Mouse (Mus musculus): ENCODE data around the gene Tmem127. TPM values are rescaled to one million over a fixed set of nuclear protein-coding genes. Genes with fewer than 3 reads are reported as not detected.
"Not testable (repeated sequence)": the region's sequence is repeated elsewhere in the genome, so short reads cannot be mapped to it uniquely, and the experiment has no call there.

Gene Tmem127
- total RNA-seq, 2 experiments from 2014 or later = 69.4 to 70.0 TPM

- DNase-seq (ENCODE audit: low spot score in 2 of 2) = no peak
Measured at GRCm38 (mm10) chr2:127262480-127262879, 14.8 kb downstream of the Tmem127 start.

- DNase-seq (ENCODE audit: low spot score in 2 of 2) = no peak
Measured at GRCm38 (mm10) chr2:127267854-127268253, 20.1 kb downstream of the Tmem127 start.

- peak; percentile 91 to 92 for DNase-seq (ENCODE audit: low spot score in 2 of 2)
Measured at GRCm38 (mm10) chr2:127269491-127270299, 22.0 kb downstream of the Tmem127 start, which contains the start of gene Stard7. Gene Stard7, plus strand, starts transcription at chr2:127270218.

DNA sequence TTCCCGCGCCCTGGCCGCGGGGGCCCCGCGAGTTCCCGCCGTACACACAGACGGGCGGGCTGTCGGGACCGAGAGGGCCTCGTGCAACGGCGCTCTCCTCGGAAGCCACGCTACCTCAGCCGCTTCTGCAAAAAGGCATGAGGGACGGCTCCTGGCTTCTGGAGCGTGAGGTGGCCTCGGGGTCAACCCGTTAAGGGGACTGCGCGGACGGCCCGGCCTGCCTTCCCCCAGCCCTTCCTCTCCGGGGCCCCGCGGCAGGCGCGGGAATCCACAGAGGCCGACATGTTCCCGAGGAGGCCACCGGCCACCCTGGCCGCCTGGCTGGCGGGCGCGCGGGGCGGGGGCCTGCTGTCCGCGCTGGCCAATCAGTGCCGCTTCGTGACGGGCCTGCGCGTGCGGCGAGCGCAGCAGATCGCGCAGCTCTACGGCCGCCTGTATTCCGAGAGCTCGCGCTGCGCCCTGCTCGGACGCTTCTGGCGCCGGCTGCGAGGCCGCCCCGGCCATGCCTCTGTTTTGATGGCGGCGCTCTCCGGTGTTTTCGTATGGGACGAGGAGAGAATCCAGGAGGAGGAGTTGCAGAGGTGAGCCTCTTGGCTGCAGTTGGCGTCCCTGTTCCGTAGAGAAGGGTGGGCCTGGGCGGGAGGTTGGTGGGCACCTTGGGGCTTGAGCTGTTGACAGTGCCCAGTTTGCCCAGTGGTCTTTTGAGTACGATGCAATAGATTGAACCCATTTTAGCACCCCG, 22.8 kb downstream of the Tmem127 start:
- peak; percentile 67 to 69 for DNase-seq (ENCODE audit: low spot score in 2 of 2)

GRCm38 (mm10) chr2:127271042-127271515, 23.4 kb downstream of the Tmem127 start:
- DNase-seq (ENCODE audit: low spot score in 2 of 2) = no peak

- DNase-seq (ENCODE audit: low spot score in 2 of 2) = not testable (repeated sequence)
Measured at GRCm38 (mm10) chr2:127272049-127272448, 24.3 kb downstream of the Tmem127 start.

DNA sequence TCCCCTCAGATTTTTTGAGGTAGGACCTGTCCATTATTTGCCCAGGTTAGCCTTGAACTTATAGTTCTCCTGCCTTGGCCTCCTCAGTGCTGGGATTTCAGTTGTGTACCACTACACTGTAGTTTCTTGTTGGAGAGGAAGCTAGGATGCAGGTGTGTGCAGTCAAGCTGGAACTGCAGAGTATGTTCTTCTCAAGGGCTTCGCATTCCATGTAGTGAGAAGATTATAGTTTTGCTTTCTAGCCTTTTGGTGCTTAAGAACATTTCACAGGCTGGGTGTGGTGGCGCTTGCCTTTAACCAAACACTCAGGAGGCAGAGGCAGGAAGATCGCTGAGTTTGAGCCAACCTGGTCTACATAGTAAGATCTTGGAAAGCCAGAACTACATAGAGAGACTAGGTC, 25.1 kb downstream of the Tmem127 start:
- DNase-seq (ENCODE audit: low spot score in 2 of 2) = no peak

DNA sequence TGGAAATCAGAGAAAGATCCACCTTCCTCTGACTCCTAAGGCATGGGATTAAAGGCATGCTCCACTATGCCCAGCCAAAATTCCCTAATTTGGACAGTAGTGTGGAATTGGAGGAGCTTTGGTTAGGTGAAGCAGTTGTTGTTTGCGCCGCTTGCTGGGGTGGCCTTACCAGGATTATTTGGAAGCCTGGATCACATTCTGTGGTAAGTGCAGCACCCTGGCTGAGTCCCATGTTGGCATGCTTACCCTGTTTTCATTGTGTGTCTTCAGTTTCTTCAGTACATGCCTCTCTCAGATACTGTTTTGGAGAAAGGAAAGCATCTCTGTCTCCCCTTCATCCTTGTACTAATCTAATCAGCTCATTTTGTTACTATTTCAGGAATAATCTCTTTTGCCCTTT, 26.9 kb downstream of the Tmem127 start:
- no peak for DNase-seq (ENCODE audit: low spot score in 2 of 2)

DNA sequence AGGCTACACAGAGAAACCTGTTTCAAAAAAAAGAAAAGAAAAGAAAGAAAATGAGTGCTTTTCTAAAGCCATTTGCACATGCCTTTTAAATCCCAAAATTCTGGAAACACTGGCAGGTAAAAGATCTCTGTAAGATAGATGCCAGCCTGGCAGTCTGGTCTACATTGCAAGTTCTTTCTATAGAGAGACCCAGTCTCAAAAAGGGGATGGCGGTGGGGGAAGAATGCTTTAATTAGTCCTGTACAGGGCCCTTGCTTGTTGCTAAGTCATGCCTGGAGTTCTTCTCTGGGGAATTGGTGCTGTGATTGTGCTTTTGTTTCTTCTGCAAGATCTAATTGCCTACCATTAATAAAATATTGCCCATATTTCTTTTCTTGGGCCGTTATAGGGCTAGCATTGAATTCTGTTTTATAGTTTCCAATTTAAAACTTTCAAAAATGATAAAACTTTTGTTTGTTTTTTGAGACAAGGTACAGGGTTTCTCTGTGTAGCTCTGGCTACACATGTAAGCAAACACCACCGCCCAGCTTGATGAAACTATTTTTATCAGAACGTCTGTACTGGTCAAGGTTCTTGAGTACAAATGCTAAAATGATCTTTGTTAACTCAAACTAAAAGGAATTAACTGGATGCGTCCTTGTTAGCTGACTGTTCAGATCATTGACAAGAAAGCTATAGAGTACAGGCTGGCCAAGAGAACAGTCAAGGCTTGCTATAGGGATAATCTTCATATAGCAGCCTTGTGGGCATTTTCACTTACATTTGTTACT, 28.0 kb downstream of the Tmem127 start:
- no peak for DNase-seq (ENCODE audit: low spot score in 2 of 2)

GRCm38 (mm10) chr2:127278162-127278561, 30.5 kb downstream of the Tmem127 start:
- DNase-seq (ENCODE audit: low spot score in 2 of 2) = no peak

GRCm38 (mm10) chr2:127292250-127292649, 44.5 kb downstream of the Tmem127 start:
- DNase-seq (ENCODE audit: low spot score in 2 of 2) = no peak

DNA sequence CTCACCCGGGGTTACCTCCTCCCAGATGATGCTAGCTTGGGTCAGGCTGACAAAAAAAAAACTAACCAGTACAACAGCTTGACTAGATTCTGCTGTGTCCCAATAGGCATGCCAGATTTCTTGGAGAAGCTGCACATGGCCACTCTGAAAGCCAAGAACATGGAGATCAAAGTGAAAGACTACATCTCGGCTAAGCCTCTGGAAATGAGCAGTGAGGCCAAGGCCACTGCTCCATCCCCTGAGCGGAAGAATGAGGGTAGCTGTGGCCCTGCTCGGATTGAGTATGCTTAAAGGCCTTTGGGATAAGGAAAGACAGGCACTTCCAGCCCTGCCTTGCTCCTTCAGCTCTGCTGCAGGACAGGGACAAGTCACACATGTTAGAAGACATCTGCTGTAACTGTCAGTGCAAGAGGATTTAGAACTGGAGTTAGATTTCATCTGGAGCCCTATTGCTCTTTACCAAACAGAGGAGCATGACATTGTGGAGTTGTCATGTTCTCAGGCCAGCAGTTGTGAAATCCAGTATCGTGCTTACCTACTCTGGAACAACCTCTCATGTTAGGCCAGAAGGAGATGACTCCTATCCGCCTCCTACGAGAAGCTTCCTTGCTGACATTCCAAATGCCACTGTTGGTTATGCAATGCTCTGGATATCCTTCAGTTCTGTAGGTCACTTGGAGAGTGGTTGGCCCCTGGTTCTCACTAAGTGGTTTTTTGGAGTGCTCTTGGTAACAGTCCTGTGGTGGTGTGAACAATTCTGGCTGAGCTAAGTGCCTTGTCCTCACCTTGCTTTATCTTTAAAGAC, 49.5 kb downstream of the Tmem127 start:
- DNase-seq (ENCODE audit: low spot score in 2 of 2) = no peak

GRCm38 (mm10) chr2:127298056-127298455, 50.3 kb downstream of the Tmem127 start:
- no peak for DNase-seq (ENCODE audit: low spot score in 2 of 2)

DNA sequence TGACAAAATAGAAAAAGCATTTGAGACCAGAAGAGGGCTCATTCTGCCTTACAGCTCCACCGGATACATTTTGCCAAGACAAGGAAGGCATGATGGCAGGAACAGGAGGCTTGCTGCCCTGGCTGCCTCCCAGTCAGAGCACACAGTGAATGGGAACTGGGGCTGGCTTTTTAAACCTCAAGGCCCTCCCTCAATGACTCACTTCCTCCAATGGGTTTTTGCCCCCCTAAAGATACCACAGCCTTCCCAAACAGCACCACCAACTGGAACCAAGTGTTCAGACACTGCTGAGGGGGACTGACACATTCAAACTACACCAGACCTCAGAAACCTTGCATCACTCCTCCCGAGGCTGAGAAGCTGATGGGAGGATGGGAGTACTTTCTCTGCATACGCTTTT, 53.0 kb downstream of the Tmem127 start:
- DNase-seq (ENCODE audit: low spot score in 2 of 2) = no peak

DNA sequence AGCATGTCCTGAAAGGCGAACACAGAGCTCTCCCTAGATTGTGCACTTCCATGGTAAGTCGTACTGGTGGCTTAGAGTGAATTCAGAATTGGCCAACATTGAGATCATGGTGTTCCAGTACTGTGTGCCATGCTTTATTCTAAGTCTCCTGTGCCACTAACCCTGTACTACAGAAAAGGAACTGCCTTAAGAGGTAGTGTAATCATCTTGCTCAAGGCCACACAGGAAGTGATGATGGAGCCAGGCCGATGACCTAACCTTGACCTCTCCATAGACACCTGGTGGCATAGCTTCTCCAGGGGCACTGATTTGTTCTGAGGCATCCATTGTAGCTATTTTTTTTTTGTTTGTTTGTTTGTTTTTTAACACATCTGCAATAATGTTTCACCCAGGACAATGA, 54.2 kb downstream of the Tmem127 start:
- no peak for DNase-seq (ENCODE audit: low spot score in 2 of 2)

GRCm38 (mm10) chr2:127304192-127304591, 56.5 kb downstream of the Tmem127 start:
- DNase-seq (ENCODE audit: low spot score in 2 of 2) = not testable (repeated sequence)

DNA sequence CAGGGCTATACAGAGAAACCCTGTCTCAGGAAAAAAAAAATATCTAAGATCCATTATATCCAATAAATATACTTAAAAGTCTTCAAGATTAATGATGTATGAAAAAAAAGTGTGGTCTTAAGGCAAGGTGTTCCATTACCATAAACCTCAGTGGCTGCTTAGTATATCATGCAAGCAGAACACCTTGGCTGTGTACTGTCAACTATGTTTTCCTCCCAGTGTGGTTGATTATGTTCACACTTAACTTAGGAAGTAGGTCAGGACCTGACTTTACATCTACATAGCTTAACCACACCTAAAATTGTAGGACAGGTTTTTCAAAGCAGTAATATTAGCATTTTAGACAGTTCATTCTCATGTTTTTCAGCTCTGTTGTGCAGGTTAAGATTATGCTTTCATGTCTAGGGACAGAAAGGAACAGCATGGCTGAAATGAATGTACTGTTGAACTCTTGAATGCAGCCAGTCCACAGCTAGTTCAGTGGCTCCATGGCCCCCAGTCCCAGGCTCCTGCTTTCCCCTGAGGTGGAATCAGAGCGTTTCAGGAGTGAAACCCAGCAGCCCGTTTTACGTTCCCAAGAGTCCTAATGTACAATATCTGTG, 57.0 kb downstream of the Tmem127 start:
- no peak for DNase-seq (ENCODE audit: low spot score in 2 of 2)

DNA sequence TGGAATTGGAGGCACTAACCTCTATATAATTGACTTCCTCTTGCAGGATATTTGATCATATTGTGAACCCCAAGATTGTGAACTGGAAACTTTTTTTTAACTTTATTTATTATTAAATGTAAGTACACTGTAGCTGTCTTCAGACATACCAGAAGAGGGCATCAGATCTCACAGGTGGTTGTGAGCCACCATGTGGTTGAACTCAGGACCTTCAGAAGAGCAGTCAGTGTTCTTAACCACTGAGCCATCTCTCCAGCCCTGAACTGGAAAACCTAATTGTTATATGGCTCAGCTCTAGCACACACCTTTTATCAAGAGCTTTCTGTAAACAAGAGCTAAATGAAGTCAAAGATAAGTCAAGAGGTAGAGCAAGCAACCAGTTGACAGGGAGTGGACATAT, 58.4 kb downstream of the Tmem127 start:
- DNase-seq (ENCODE audit: low spot score in 2 of 2) = no peak

GRCm38 (mm10) chr2:127307179-127307578, 59.5 kb downstream of the Tmem127 start:
- no peak for DNase-seq (ENCODE audit: low spot score in 2 of 2)

- DNase-seq (ENCODE audit: low spot score in 2 of 2) = no peak
Measured at GRCm38 (mm10) chr2:127308660-127309059, 61.0 kb downstream of the Tmem127 start.

Measured in adrenal gland, postnatal 4 days (tissue).